Mouse (Mus musculus) adrenal gland, postnatal 25 days (tissue): ENCODE measurements at regions not wholly inside any gene's neighbourhood (a gene's known extent, or its start where the extent isn't known, plus 50 kb on each side); places are given as distances from the start of the nearest gene placed in this dataset.
A peak's percentile ranks its signal among the peaks of the same experiment; 100 is the strongest.

Experiments
- DNase-seq: peaks from one replicate; pipeline ENCODE4 v3.0.0; 2021; ENCODE audit warnings: mixed read lengths

- no peak for DNase-seq
Measured at GRCm38 (mm10) chr2:45859445-45859844, 742.2 kb upstream of the Zeb2 start.

- DNase-seq: no peak
Measured at GRCm38 (mm10) chr2:45850018-45850605, 732.9 kb upstream of the Zeb2 start.

GRCm38 (mm10) chr2:45840389-45840788 is 723.2 kb upstream of the Zeb2 start:
- no peak for DNase-seq

GRCm38 (mm10) chr2:45836546-45837221 is 719.5 kb upstream of the Zeb2 start:
- no peak for DNase-seq

GRCm38 (mm10) chr2:45817945-45818719 is 700.9 kb upstream of the Zeb2 start:
- DNase-seq: no peak

- DNase-seq: no peak
Measured at GRCm38 (mm10) chr2:45814741-45815140, 697.5 kb upstream of the Zeb2 start.

- no peak for DNase-seq
Measured at GRCm38 (mm10) chr2:45805329-45805728, 688.1 kb upstream of the Zeb2 start.

- DNase-seq: no peak
Measured at GRCm38 (mm10) chr2:45800131-45800530, 682.9 kb upstream of the Zeb2 start.

GRCm38 (mm10) chr2:45793561-45793960 is 676.4 kb upstream of the Zeb2 start:
- no peak for DNase-seq

- DNase-seq: no peak
Measured at GRCm38 (mm10) chr2:45789739-45790138, 672.5 kb upstream of the Zeb2 start.

- DNase-seq: no peak
Measured at GRCm38 (mm10) chr2:45787732-45788390, 670.7 kb upstream of the Zeb2 start.

GRCm38 (mm10) chr2:45786787-45787186 is 669.6 kb upstream of the Zeb2 start:
- no peak for DNase-seq

- no peak for DNase-seq
Measured at GRCm38 (mm10) chr2:45785684-45786083, 668.5 kb upstream of the Zeb2 start.

- no peak for DNase-seq
Measured at GRCm38 (mm10) chr2:45783634-45784412, 666.6 kb upstream of the Zeb2 start.

- DNase-seq: no peak
Measured at GRCm38 (mm10) chr2:45777466-45777865, 660.3 kb upstream of the Zeb2 start.

- peak; percentile 37 for DNase-seq
Measured at GRCm38 (mm10) chr2:45776485-45777135, 659.4 kb upstream of the Zeb2 start.

- DNase-seq: no peak
Measured at GRCm38 (mm10) chr2:45775691-45776090, 658.5 kb upstream of the Zeb2 start.

- no peak for DNase-seq
Measured at GRCm38 (mm10) chr2:45774416-45774815, 657.2 kb upstream of the Zeb2 start.

- DNase-seq: no peak
Measured at GRCm38 (mm10) chr2:45757176-45757575, 640.0 kb upstream of the Zeb2 start.

GRCm38 (mm10) chr2:45756395-45756794 is 639.2 kb upstream of the Zeb2 start:
- no peak for DNase-seq

- DNase-seq: no peak
Measured at GRCm38 (mm10) chr2:45751746-45752145, 634.6 kb upstream of the Zeb2 start.

GRCm38 (mm10) chr2:45749379-45749778 is 632.2 kb upstream of the Zeb2 start:
- no peak for DNase-seq
